Mouse (Mus musculus) megakaryocyte progenitor cell, adult 5-6 weeks (primary cell): Measurements from ENCODE around the gene Idua. TPM values are rescaled to one million over a fixed set of nuclear protein-coding genes. Genes with fewer than 3 reads are reported as not detected.
A peak's percentile ranks its signal among the peaks of the same experiment; 100 is the strongest.

Experiments
- ATAC-seq: replicated peaks from 2 replicates; pipeline ENCODE4 v1.8.0; 2016; ENCODE audit warnings: mild to moderate bottlenecking, moderate TSS enrichment, inconsistent platforms; ENCODE audit not compliant: poor library complexity
- total RNA-seq, 2 experiments: library from RNA; stranded (forward) in 1 of 2; stranded (reverse) in 1 of 2; fragments of 157-497, 149-512 nt in 1 of 2; fragments of 200-1000 nt in 1 of 2; gene quantifications; 2 replicates each; pipeline versions ENCODE4 v1.2.3 to v1.2.4; 2015 to 2017

Gene Idua
- total RNA-seq, 2 experiments from 2014 or later = 3.1 to 18.5 TPM

DNA sequence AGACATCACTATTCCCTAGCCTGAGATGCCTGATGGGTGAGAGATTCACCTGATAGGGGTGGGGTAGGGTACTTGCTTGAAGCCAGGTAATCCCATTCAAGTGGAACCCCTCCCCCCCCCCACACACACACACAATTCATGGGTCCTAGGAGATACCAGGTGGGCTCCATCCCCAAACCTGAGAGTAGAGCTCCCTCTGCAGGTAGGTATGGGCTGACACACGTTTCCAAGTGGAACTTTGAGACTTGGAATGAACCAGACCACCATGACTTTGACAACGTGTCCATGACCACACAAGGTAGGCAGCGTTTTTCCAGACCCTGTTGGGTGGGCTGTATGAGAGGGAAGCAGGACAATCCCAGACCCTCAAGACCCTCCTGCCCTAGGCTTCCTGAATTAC lies 19.8 kb downstream of the Idua start:
- ATAC-seq = 0 out of 2 replicates have a peak, but pooled peaks have one; percentile 14

DNA sequence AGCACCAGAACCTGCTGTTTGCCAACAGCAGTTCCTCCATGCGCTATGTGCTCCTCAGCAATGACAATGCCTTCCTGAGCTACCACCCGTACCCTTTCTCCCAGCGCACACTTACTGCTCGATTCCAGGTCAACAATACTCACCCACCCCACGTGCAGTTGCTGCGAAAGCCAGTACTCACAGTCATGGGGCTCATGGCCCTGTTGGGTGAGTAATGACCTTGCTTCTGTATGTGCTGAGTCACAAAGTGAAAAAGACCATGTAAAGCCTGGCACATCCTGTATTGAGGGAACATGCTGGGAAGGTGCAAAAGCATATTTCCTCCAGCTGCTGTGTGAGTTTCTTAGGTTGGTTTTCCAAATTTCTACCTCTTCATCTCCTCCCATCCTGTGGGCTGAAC lies 20.7 kb downstream of the Idua start:
- ATAC-seq = no peak

DNA sequence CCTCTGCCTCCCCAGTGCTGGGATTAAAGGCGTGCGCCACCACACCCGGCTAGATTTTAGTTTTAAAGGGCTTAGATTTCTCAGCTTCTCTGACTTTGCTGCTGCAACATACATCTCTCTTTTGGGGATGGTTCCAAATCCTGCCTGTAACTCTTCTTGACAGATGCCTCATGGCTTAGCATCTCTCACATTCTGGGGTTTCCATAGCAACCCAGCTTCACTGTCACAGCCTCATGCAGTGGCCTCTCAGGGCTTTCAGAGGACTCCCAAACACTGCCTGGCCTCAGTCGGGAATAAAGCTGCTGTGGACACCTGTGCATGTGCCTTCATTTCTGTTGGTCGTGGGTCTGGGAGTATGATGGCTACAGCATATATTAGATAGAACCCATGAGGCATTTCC lies 29.0 kb downstream of the Idua start:
- ATAC-seq = no peak

DNA sequence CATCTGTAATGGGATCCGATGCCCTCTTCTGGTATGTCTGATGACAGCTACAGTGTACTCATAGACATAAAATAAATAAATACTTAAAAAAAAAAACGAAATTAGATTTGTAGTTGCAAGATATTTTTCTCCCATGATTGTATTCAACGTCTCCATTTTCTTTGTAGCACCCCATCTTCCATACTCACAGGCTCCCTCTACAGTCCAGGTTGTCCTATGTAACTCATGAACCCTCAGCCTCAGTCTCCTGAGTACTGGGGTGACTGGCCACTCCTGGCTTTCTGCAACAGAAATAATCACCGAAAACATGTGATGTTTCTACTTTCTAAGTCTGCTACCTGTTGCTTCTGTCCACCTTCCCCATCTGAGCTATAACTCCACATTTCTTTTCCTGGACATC lies 31.0 kb downstream of the Idua start:
- ATAC-seq = peak; percentile 37

- ATAC-seq = peak; percentile 41
Measured at GRCm38 (mm10) chr5:108692271-108692670, 32.1 kb downstream of the Idua start, which contains the start of gene Fgfrl1. Fgfrl1 (plus strand) TSS chr5:108692382.

DNA sequence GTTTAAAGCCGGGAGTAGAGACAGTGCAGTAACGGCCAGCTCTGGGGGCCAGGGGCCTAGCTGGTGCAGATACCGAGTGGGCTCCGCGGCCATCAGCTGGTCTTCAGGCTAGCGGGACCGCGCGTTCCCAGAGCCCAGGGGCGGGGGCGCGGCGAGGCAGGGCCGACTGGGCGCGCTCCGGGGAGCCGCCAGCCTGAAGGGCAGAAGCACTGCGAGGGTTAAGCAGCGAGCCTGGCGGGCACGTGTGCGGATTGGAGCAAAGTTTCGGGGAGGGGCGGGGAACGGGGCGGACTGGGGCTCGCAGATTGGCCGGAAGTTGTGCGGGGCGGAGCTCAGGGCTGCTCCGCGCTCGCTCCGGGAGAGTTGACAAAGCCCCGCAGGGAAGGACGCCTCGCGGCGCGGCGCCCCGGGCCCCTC lies 33.7 kb downstream of the Idua start:
- ATAC-seq = peak; percentile 77

DNA sequence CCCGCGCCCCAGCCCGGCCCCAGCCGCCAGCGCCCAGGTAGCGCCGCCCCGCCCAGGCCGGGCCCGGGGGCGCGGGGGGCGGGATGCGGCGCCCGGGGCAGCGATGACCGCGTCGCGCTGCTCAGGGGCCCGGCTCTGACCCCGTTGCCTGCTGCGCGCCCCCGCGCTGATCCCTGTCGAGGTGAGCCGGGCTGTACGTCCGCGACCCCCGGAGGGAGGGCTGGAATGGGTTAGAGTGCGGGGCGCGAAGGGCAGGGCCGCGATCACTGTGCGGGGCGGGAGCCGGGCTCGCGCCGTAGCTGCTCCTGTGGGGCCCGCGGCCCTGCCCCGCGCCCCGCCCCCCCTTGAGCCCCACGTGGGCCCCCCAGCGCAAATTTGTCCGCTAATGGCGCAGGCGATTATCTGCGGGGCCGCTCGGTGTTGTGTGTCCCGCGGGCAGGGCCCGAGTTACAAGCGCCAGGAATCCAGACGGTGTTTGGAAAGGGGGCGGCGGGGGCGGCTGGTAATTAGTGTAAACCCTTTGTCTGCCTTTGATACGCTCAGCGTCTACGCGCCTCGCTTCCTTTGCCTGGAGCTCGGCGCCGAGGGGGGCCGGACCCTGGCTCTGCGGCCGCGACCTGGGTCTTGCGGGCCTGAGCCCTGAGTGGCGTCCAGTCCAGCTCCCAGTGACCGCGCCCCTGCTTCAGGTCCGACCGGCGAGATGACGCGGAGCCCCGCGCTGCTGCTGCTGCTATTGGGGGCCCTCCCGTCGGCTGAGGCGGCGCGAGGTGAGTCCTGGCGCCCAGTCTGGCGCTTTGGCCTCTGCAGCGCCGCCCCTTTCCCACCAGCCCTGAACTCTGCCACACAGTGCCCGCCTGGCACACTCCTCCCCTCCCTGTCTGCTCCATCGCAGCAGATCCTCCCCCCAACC lies 34.5 kb downstream of the Idua start:
- ATAC-seq = peak; percentile 45

GRCm38 (mm10) chr5:108695861-108696260 lies 35.7 kb downstream of the Idua start:
- ATAC-seq = no peak

DNA sequence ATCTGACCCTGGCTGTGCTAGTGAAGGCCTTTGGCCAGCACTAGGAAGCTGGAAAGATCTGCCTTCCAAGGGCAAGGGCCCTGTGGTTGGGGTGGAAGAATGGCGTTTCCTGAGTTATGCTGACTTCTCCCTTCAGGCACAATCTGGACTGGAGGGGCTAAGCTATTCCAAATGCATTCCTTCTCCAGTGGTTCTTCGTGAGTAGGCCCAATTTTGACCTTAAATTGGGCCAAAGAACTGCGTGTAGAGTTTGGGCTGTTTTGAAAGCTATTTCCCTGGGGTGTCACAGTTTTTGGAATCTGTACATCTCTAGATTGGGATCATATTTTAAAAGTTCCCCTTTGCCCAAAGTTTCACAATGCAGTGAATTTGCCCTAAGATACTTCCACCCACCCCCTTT lies 36.4 kb downstream of the Idua start:
- ATAC-seq = no peak

DNA sequence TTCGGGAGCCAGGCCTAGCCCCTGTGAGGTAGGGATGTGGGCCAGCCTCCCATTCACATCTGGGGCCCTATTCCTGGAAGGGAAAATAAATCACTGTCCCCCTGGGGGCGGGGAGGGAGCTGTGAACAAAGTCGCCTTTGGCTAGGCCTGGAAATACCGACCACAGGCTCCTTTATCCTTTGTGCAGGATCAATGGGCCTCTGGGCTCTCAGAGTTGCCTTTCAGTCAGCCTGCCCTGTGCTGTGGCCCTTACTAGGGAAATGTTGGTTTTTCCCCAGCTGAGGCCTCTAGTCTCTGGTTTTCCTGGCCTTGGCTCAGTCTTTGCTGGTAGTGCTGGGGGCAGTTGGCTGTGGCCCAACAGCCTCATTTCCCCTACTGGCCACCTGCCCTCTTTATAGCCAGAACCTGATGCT lies 37.2 kb downstream of the Idua start:
- no peak for ATAC-seq

DNA sequence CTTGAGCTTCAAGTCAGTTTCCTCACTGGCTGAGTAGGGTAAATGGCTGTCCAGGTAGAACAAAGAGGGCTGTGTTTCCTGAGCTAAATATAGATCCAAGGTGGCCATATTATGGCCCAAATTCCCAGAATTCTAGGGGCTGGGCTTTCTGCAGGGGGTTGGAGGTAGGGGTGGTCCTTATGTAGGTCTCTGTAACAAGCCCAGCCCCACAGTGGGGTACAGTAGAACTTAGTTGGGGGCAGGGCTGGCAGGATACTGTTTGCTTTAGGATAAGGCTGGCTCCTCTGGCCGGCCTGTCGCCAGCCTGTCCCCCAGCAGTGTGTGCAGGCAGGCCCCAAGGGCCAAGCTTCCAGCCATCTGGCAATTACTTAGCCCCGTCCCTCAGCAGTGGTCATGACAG lies 40.2 kb downstream of the Idua start:
- ATAC-seq = no peak

DNA sequence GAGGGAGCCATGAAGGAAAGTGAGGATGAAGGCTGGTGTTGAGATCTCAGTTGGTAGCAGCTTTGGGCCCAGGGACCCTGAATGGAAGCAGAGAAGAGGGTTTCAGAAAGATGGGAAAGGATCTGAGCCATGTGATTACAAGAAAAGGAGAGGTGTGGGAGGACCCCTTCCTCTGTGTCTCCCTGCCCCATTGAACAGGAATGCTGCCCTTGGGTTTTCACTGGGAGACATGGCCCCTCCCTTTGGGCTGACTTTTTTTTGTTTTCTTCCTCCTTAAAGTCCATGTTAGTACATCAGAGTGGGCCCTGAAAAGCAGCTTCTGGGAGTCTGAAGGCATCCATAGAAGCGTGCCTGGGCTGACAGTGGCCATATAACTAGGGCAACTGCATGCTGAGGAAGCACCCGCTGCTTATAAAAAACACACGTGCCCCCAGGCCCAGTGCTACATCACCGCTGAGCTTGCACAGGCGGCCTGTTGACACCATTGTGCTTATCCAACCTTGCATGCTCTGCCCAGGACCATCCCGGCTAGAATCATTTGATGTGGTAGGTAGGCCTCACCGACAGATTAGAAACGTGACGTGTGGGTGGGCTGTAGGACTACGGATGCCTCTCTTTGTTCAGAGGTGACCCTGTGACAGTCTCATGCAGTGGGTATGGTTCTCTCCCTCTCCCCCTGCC lies 41.4 kb downstream of the Idua start:
- ATAC-seq = no peak

- ATAC-seq = no peak
Measured at GRCm38 (mm10) chr5:108703754-108704626, 43.9 kb downstream of the Idua start.

DNA sequence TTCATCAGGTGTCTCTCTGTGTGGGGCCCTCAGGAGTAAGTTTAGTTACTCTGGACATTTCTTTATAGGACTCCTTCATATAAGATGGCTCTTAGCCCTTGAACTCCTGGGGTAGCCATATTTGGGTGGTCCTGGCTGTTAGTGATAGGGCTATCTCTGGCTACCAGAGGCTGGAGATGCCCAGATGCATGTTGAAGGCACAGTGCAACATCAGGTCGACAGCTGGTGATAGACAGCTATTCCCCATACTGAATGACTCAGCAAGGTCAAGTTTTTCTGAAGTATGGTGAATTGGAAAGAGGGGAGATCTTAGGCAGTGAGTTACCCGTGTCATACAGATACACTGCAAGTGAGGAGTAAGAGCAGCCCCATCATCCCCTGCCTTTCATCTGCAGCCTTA lies 47.6 kb downstream of the Idua start:
- peak; percentile 62 for ATAC-seq

- no peak for ATAC-seq
Measured at GRCm38 (mm10) chr5:108708419-108708818, 48.3 kb downstream of the Idua start.

DNA sequence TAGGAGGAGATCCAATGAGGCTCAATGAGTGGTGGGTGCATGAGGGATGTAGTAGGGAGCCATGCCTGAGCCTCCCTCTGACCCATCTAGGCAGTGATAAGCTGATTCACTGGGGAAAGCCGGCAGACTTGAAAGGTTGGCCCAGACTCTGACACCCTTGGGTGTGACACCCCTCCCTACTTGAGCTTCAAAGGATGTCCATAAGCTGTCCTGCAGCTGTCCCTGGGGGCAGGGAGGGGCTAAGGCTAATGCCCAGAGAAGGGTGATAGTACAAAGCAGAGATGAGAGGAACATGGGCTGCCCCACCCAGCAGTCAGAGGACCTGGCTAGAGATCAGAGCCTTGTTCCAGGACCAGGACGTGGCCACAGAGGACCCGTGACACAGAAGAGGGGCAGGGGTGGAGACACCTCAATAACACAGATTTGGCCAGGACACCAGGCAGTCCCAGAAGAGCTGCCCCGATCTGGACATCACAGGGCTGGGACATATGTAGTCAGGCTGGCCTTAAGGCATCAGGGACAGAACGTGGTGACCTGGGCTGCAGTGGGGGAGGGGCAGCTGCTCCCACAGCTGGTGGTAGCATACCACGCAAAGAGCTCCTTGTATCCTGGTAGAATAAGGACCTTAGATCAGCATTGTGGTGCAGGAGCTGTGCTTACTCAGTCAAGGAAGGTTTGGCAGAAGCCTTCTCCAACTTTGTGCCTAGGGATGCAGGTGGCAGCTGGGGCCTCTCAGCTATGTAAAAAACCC lies 49.0 kb downstream of the Idua start:
- no peak for ATAC-seq

- no peak for ATAC-seq
Measured at GRCm38 (mm10) chr5:108711968-108712367, 51.8 kb downstream of the Idua start.

GRCm38 (mm10) chr5:108713096-108713495 lies 53.0 kb downstream of the Idua start:
- no peak for ATAC-seq

GRCm38 (mm10) chr5:108713691-108714090 lies 53.6 kb downstream of the Idua start:
- no peak for ATAC-seq

DNA sequence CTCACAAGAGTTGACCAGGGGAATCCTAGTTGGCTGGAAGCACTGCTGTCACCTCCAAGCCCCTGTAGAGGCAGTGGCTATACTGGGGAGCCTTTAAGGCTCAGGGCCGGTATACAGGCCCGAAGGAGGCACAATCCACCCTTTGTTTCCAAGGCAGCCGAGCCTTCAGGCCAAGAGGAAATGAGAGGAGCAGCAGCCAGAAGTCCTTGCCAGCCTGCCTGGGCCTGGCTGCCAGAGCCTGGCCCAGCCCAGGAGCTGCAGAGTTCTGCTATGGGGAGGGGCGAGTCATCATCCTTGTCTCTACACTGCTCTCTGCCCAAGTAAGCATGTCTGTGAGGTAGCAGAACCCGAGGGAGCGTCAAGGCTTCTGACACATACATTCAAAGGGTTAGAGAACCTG lies 54.0 kb downstream of the Idua start:
- ATAC-seq = no peak
